Mouse (Mus musculus): ENCODE measurements at regions not wholly inside any gene's neighbourhood (a gene's known extent, or its start where the extent isn't known, plus 50 kb on each side); places are given as distances from the start of the nearest gene placed in this dataset.

GRCm38 (mm10) chr15:28823526-28823925 lies 620.0 kb downstream of the Dnah5 start:
- no peaks in the 10 kb centered on the region for H3K9me3 ChIP-seq (replicated peaks; ENCODE audit: insufficient read depth, low read length)
- H3K4me1 ChIP-seq (ENCODE audit: control insufficient read depth in 1 of 2, insufficient read depth in 2 of 2, low read length in 2 of 2) = no peaks in the 10 kb centered on the region
- TF ChIP-seq ZNF384 (IDR thresholded peaks at IDR 0.05; ENCODE audit: low read depth, low read length) (no peak), MYB (IDR thresholded peaks at IDR 0.05; ENCODE audit: low read depth, low read length) (no peak), NELFE (IDR thresholded peaks at IDR 0.05; ENCODE audit: low read depth, low read length) (no peak), RCOR1 (IDR thresholded peaks at IDR 0.05; ENCODE audit: low read depth, low read length) (no peak), NRF1 (IDR thresholded peaks at IDR 0.05; ENCODE audit: insufficient read depth, low read depth, low read length, poor library complexity, severe bottlenecking) (no peak), CHD1 (IDR thresholded peaks at IDR 0.05; ENCODE audit: low read depth, low read length) (no peak), MYC (IDR thresholded peaks at IDR 0.05; ENCODE audit: low read depth, low read length) (no peak)
- no peak overlapping the region for H3K4me3 ChIP-seq (ENCODE audit: control insufficient read depth in 1 of 2, insufficient read depth in 1 of 2, low read depth in 2 of 2, low read length in 2 of 2)
- H3K27ac ChIP-seq (ENCODE audit: control insufficient read depth, low read depth, low read length) = no peak overlapping the region
- no peaks in the 10 kb centered on the region for H3K79me2 ChIP-seq (ENCODE audit: control insufficient read depth, insufficient read depth, low read length, poor library complexity)
- H3K27me3 ChIP-seq (ENCODE audit: control insufficient read depth in 1 of 2, insufficient read depth in 2 of 2, low read length in 2 of 2) = no peaks in the 10 kb centered on the region
- peak; percentile 44 for DNase-seq (ENCODE audit: low read depth, low spot score)
- no peak overlapping the region for H3K9ac ChIP-seq (ENCODE audit: control insufficient read depth, low read depth, low read length, poor library complexity, severe bottlenecking)
- no peaks in the 10 kb centered on the region for H3K36me3 ChIP-seq (ENCODE audit: control insufficient read depth in 1 of 2, insufficient read depth in 2 of 2, low read length in 2 of 2)

DNA sequence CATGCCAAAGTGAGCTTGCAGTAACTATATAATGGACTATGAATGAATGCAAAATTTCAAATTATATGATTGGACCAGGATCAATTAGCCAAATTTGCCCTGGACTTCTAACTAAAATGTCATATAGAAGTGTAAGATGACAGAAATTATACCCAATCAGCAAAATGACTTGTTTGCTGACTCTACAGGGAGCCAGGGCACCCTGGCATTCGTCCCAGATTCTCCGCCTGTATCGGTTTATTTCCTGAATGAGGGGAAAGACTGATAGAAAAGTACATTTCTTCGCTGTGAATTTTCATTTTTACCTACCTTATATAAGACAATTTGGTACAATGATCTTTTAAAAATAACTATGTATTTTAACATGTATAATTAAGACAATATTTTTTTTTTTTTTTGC lies 631.3 kb downstream of the Dnah5 start:
- no peaks in the 10 kb centered on the region for H3K36me3 ChIP-seq (ENCODE audit: control insufficient read depth in 1 of 2, insufficient read depth in 2 of 2, low read length in 2 of 2)
- no peak overlapping the region for H3K4me3 ChIP-seq (ENCODE audit: control insufficient read depth in 1 of 2, insufficient read depth in 1 of 2, low read depth in 2 of 2, low read length in 2 of 2)
- H3K27me3 ChIP-seq (ENCODE audit: control insufficient read depth in 1 of 2, insufficient read depth in 2 of 2, low read length in 2 of 2) = no peaks in the 10 kb centered on the region
- H3K9me3 ChIP-seq (replicated peaks; ENCODE audit: insufficient read depth, low read length) = no peaks in the 10 kb centered on the region
- H3K27ac ChIP-seq (ENCODE audit: control insufficient read depth, low read depth, low read length) = no peak overlapping the region
- no peak overlapping the region for H3K9ac ChIP-seq (ENCODE audit: control insufficient read depth, low read depth, low read length, poor library complexity, severe bottlenecking)
- no peak for TF ChIP-seq POLR2AphosphoS5 (IDR thresholded peaks at IDR 0.05; ENCODE audit: borderline replicate concordance, low read depth, low read length)
- no peak for TF ChIP-seq CTCF (IDR thresholded peaks at IDR 0.05 in 2 of 3, conservative IDR thresholded peaks at IDR 0.05 in 1 of 3; ENCODE audit: control insufficient read depth in 1 of 3, insufficient read depth in 1 of 3, low read depth in 2 of 3, low read length in 3 of 3, poor library complexity in 1 of 3, severe bottlenecking in 1 of 3)
- TF ChIP-seq E2F4 (IDR thresholded peaks at IDR 0.05; ENCODE audit: borderline replicate concordance, low read depth, low read length) = no peak
- no peak for TF ChIP-seq CHD2 (IDR thresholded peaks at IDR 0.05; ENCODE audit: low read length)
- no peak for TF ChIP-seq MYC (IDR thresholded peaks at IDR 0.05; ENCODE audit: low read depth, low read length)
- no peak for TF ChIP-seq ZNF384 (IDR thresholded peaks at IDR 0.05; ENCODE audit: low read depth, low read length)
- TF ChIP-seq POLR2AphosphoS2 (IDR thresholded peaks at IDR 0.05; ENCODE audit: low read length) = no peak
- no peak for TF ChIP-seq USF2 (IDR thresholded peaks at IDR 0.05; ENCODE audit: borderline replicate concordance in 1 of 2, insufficient read depth in 1 of 2, low read depth in 1 of 2, low read length in 2 of 2)
- TF ChIP-seq CHD1 (IDR thresholded peaks at IDR 0.05; ENCODE audit: low read depth, low read length) = no peak
- TF ChIP-seq UBTF (IDR thresholded peaks at IDR 0.05; ENCODE audit: borderline replicate concordance, insufficient read depth, low read depth, low read length) = no peak
- no peak for TF ChIP-seq RCOR1 (IDR thresholded peaks at IDR 0.05; ENCODE audit: low read depth, low read length)
- TF ChIP-seq ZC3H11A (IDR thresholded peaks at IDR 0.05; ENCODE audit: low read depth, low read length) = no peak
- TF ChIP-seq MAX (IDR thresholded peaks at IDR 0.05; ENCODE audit: low read length) = no peak
- no peak for TF ChIP-seq TCF12 (IDR thresholded peaks at IDR 0.05; ENCODE audit: low read depth, low read length)
- no peak for TF ChIP-seq TBP (IDR thresholded peaks at IDR 0.05; ENCODE audit: low read depth, low read length)
- TF ChIP-seq ELF1 (IDR thresholded peaks at IDR 0.05; ENCODE audit: low read depth, low read length) = no peak
- TF ChIP-seq NRF1 (IDR thresholded peaks at IDR 0.05; ENCODE audit: insufficient read depth, low read depth, low read length, poor library complexity, severe bottlenecking) = no peak
- TF ChIP-seq POLR2A (IDR thresholded peaks at IDR 0.05; ENCODE audit: control insufficient read depth in 1 of 2, insufficient read depth in 1 of 2, low read depth in 1 of 2, low read length in 2 of 2, poor library complexity in 1 of 2) = no peak
- TF ChIP-seq EP300 (IDR thresholded peaks at IDR 0.05; ENCODE audit: low read depth in 1 of 2, low read length in 2 of 2) = no peak
- H3K79me2 ChIP-seq (ENCODE audit: control insufficient read depth, insufficient read depth, low read length, poor library complexity) = no peaks in the 10 kb centered on the region
- DNase-seq (ENCODE audit: low read depth, low spot score) = no peak
- H3K4me1 ChIP-seq (ENCODE audit: control insufficient read depth in 1 of 2, insufficient read depth in 2 of 2, low read length in 2 of 2) = no peaks in the 10 kb centered on the region
